Mouse (Mus musculus) frontal cortex, adult (tissue): ENCODE measurements at regions not wholly inside any gene's neighbourhood (a gene's known extent, or its start where the extent isn't known, plus 50 kb on each side); places are given as distances from the start of the nearest gene placed in this dataset.

ENCODE experiments used
- ATAC-seq: cut with Nextera tagmentation; 2 replicates; pipeline ENCODE4 v1.9.2; 2017; ENCODE audit warnings: mild to moderate bottlenecking, moderate library complexity, mixed read lengths; ENCODE audit not compliant: low TSS enrichment

- no peak for ATAC-seq
These were observed 211.3 kb downstream of the Ccdc91 start for GRCm38 (mm10) chr6:147686927-147687326.

DNA sequence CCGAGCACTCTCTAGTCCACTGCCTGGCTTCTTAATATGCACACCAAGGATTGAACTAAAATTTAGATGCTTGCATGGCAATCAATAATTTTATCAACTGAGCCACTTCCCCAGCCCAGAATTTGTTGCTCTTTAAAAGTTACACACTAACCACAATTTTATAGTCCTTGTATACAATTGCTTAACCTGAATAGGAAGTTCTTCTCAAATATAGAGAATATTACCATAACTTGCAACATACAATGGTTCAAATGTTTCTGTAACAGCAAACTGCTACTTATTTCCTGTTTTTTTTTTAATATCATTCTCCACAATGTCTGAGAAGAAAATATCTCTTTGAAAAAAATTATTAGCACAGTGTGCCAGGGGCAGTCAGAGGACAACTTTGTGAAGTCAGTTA, 222.6 kb downstream of the Ccdc91 start:
- ATAC-seq, result no peak

GRCm38 (mm10) chr6:147699449-147699848, 223.8 kb downstream of the Ccdc91 start:
- ATAC-seq, result no peak

DNA sequence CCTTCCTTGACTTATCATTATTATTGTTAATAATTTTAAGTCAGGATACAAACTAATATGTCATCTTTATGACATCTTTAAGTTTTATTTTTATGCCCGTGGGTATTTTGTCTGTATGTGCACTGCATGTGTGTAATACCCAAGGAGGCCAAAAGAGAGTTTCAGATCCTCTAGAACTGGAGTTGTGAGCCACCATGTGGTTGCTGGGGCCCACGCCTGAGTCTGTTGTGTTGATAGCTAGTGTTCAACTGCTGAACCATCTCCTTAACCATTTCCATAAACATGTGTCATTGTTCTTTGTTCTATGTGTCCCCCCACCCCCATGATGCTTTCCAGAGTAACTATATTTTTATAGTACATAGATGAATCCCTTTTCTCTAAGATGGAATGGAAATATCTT, 225.0 kb downstream of the Ccdc91 start:
- no peak for ATAC-seq

DNA sequence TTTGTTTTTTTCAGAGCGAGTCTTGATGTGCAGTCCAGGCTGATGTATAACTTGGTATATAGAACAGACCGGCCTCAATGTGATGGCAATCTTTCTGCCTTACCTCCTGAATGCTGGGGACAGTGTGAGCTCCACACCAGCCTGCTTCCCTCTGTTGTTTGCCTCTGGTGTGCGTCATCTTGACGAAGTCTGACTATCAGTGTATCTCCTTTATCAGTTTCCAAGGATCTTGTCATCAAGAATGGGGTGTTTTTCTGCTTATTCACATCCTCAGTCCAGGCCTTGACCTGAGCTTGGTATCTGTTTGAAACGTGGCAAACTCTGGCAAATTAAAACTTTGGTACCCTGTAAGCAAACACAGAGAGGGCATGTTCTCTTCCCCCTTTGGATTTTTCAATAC, 226.3 kb downstream of the Ccdc91 start:
- no peak for ATAC-seq

DNA sequence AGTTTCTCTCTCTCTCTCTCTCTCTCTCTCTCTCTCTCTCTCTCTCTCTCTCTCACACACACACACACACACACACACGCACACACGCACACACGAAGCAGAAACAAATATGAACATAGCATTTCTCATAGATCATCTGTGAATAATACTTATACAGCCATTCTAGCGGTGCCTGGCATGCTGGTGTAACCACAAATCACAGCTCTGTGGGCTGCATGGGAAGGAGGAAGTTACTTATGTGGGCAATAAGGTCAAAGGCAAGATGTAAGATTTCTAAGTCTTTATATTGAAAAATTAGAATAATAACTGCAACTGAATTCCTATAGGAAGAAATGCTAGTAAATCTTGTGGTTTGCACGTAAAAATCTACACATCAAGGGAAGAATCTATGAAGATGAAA, 228.7 kb downstream of the Ccdc91 start:
- no peak for ATAC-seq

DNA sequence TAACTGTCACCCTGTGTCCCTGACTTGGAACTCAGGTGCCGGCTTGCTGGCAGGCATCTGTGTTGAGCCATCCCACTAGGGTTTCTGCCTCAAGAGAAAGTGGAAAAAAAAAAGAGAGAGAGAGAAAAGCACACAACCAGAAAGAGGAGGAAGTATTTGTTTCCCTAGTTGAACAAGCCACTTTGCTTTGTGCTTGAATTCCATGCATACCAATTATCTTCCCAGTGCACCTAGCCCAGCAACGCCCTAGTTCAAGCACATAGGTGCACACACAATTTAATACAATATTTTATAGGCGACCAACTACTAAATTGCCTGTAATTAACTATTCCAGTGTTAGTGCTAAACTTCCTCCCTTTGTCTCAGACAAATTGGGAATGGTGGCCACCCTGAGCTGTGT, 230.3 kb downstream of the Ccdc91 start:
- ATAC-seq, result no peak

GRCm38 (mm10) chr6:147706741-147707140, 231.1 kb downstream of the Ccdc91 start:
- ATAC-seq, result no peak

DNA sequence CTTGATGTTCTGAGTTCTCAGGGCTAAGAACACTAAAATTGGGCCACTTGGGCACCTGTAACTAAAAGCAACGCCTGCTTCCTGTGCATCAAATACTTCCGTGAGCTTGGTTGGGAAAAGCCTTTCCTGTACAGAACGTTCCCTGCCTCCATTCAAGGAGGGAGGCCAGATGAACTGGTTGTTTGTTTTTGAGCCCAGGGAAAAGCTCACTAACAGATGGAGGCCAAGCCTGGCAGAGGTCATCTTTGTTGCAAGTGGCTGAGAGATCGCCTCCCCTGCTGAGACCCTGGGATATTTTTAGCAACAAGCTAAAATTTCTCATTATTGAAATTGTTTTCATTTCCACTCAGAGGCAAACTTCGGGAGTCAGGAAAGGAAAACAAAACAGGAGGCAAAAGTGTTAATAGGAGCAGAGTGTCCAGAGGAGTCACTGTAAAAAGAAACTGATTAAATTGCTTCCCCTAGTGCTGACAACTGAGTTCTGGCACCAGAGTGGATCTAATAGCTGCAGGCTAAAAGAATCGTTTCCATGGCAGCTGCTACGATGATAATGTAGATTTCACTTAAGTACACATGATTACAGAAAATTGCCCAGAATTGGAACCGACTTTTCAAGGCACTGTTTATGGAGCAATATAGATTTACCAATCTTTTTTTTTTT, 242.6 kb downstream of the Ccdc91 start:
- peak; percentile 73 for ATAC-seq

DNA sequence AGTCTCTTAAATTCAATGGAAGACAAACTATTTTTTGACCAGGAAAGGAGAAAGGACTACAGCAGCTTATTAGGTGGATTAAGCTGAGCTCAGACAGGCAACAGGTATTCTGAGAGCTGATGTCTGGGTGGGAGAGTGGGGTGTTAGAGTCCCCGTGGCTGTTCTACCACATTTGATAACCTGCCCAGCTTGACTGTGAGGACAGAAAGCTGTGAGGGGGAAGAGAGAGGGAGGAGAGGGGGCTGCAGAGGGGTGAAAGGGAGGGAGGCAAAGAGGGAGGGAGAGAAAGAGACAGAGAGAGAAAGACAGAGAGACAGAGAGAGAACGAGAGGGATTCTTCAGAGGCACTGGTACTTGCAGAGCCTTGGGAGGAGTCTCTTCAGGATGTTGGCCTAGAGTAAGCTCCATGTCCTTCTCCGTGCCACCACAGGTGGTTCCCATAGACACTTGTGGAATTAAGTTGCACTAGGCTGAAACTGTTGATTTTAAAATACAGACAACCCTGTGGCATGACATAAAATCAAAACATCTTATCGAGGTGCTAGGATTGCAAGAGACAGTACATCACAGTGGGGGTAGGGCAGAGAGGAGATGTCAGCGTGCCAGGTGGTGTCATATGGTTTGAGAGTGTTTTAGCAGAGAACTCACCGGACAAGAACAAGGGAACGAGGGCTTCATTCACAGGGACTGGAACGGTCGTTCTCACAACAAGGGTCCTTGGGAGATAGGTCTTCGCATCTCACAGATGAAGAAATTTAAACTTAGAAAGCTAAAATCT, 243.3 kb downstream of the Ccdc91 start:
- ATAC-seq, result no peak

DNA sequence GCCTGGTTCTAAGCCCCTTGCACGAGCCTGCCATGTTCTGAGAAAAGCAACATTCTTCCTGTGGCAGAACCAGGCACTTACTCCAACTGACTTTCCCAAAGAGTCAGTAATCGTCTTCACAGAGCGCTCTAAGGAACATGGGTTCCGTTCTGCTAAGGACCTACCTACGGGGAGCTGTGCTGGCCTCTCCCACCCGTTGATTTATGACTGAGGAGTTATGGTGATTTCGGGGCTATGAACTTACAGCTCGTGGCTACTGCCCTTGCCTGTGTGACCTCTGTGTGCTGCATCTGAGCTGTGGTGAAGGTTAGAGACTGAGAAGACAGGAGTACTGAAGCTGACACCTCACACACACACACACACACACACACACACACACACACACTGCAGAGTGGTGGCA, 243.9 kb downstream of the Ccdc91 start:
- no peak for ATAC-seq

GRCm38 (mm10) chr6:147723336-147723735, 247.7 kb downstream of the Ccdc91 start:
- no peak for ATAC-seq

DNA sequence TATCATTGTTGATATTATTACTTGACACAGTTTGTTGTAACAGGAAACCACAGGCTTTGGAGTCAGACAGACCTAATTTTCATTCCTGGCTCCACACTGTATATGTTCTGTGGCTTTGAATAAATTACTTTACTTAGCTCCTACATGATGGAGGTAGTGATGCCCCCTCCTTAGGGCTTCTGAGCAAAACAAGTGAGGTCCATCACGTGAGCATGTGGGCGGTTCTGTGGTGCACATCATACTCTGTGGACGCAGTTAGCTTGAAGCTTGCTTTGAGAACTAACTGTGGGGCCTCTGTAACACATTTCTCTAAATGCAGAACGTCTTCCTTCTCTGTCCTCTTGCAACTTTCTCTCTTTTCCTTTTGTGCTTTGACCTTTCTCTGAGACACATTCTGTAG, 251.4 kb downstream of the Ccdc91 start:
- ATAC-seq, result peak; percentile 31; the same call in 1 of the 2 replicates

DNA sequence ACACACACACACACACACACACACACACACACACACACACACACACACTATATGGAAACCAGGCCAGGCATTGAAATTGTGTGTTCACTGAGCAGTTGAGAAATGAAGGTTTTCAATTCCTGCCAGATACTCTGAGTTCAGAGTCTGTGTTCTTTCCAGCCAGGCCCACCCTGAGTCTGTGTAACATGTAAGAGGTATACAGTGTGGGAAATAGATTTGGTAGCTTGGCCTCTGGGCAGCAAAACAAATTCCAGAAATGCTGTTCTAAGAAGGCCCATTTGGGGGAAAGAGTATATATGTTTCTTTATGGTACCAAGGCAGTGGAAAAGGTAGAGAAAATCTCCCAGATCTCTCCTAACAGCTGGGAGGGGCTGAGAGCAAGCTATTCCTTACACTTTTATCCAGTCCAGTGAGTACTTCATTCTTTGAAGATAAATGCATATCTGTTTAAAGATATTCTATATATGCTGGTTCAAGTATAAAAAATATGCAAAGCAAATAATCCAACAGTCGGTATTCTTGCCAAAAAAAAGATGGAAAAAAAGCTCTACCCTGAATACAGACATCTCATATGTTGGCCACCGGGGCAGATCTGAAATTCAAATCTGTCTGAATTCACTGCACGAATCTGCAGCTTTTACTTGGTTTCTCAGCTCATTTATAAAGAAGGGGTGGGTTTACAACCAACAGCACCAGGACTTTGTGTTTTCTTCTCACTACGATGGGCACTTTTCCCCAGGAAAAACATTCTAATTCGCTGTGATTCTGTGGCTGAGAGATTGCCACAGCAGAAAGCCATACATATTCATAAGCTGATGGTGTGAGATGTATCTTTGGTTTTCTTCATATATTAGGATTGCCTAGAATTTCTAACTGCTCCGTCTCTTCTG, 252.3 kb downstream of the Ccdc91 start:
- peak; percentile 96 for ATAC-seq

- no peak for ATAC-seq
These were observed 254.1 kb downstream of the Ccdc91 start for GRCm38 (mm10) chr6:147729721-147730120.

DNA sequence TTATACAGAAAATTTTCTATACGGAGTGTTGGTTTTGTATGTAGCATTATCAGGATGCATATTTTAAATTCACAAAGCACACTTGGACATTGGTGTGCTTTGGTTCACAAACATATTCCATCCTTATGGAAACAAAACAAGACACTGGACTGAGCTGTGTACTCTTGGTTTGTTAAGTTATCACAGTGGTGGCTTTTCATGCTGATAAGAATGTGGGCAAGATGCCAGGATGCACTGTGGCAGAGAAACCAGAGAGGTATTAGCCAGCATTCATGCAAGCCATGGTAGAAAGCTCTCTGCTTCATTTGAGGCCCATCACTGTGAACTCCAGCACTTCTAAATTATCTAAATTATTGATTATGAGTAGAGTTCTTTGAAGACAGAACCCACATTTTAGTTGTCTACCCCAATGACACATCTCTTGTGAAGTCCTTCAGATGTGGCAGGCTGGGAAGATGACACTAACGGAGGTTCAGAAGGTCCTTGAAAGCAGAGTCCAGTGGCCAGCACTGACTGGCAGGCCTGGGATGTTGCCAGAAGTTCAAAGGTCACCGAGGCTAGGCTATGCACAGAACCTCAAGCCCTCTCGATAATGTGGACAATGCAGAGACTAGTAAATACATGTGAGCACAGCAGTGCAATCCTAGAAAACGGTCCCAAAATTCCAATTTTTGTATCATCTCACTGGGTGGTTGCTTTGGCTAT, 263.1 kb downstream of the Ccdc91 start:
- ATAC-seq, result no peak

DNA sequence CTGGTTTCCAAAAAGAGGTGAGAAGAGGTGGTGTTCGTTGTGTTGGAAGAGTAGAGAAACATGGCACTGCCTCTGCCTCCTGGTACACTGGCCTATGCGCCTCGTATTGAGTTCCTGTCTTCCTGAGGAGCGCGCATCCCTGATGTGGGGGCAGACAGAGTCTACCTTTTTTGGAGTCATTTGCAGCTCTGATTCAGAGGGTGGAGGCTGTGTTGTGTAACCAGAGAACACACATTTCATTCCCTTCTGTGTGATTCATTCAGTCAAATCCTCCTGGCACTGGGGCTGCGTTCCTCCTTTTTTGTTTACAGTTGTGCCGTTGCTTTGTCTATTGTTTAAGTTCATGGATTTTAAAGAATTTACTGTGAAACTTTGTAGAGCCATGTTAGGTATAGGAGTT, 265.8 kb downstream of the Ccdc91 start:
- ATAC-seq, result peak; percentile 99

- no peak; the same call in 1 of the 2 replicates for ATAC-seq
These were observed 268.5 kb downstream of the Ccdc91 start for GRCm38 (mm10) chr6:147744081-147744480.

GRCm38 (mm10) chr6:147745690-147746089, 270.1 kb downstream of the Ccdc91 start:
- no peak for ATAC-seq

GRCm38 (mm10) chr6:147747945-147748344, 272.3 kb downstream of the Ccdc91 start:
- no peak for ATAC-seq

GRCm38 (mm10) chr6:147752301-147752700, 276.7 kb downstream of the Ccdc91 start:
- ATAC-seq, result no peak

DNA sequence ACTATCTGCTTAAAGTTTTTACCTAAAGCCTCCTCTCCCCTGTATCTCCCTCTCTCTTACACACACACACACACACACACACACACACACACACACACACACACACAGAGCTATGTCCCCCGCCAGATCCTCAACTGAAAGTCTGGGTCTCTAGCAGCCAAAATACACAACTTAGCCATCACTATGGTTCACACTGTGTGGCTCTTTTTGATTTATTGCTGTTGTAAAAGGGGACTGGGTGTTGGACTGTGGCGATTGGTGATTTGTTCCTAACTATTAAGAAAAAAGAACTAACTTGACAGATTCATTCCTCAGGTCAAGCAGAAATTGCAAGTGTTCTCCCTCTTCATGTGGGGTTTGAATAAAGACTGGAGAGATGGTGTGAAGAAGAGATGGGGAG, 278.2 kb downstream of the Ccdc91 start:
- no peak for ATAC-seq
